Mouse (Mus musculus) lung, embryonic 15.5 days (tissue): ENCODE data around the gene Atp4a. TPM values are rescaled to one million over a fixed set of nuclear protein-coding genes. Genes with fewer than 3 reads are reported as not detected.
A peak's percentile ranks its signal among the peaks of the same experiment; 100 is the strongest.

ENCODE experiments used
- ATAC-seq: fragments of 200-750 bp; cut with Nextera tagmentation; 2 replicates; pipeline ENCODE4 v1.8.0; 2017; ENCODE audit warnings: moderate number of reproducible peaks, borderline replicate concordance; ENCODE audit not compliant: low FRiP score, low TSS enrichment; ENCODE audit errors: extremely low read depth
- H3K27ac ChIP-seq: fragments of 300-500 bp; sonication (generic); 2 replicates; pipeline ENCODE4 v1.5.1; 2015; ENCODE audit warnings: moderate library complexity, mild to moderate bottlenecking, inconsistent platforms
- H3K27me3 ChIP-seq: fragments of 300-500 bp; sonication (generic); 2 replicates; pipeline ENCODE4 v1.6.1; 2015; ENCODE audit warnings: inconsistent platforms
- H3K36me3 ChIP-seq: fragments of 300-500 bp; sonication (generic); 2 replicates; pipeline ENCODE4 v1.6.1; 2015; ENCODE audit warnings: inconsistent platforms
- H3K4me1 ChIP-seq: fragments of 300-500 bp; sonication (generic); 2 replicates; pipeline ENCODE4 v1.6.1; 2015; ENCODE audit warnings: inconsistent platforms
- H3K4me2 ChIP-seq: fragments of 300-500 bp; sonication (generic); 2 replicates; pipeline ENCODE4 v1.6.1; 2015; ENCODE audit warnings: inconsistent platforms, mild to moderate bottlenecking, moderate library complexity
- H3K4me3 ChIP-seq: fragments of 300-500 bp; sonication (generic); 2 replicates; pipeline ENCODE4 v1.5.1; 2015; ENCODE audit warnings: mild to moderate bottlenecking, inconsistent platforms
- H3K9ac ChIP-seq: fragments of 300-500 bp; sonication (generic); 2 replicates; pipeline ENCODE4 v1.6.1; 2015; ENCODE audit warnings: inconsistent platforms
- H3K9me3 ChIP-seq: fragments of 300-500 bp; sonication (generic); 2 replicates; pipeline ENCODE4 v1.6.1; 2016; ENCODE audit warnings: inconsistent platforms
- WGBS: fragments of 180-500 bp; shearing (Covaris S2); methylation state at CpG from one replicate; pipeline ENCODE4 v1.1.7; 2015; 5-methylcytosine and 5-hydroxymethylcytosine counted together
- polyA plus RNA-seq: library from polyadenylated mRNA; unstranded; fragments of >200 nt; fragmentation: Nextera tagmentation; extraction: Ambion mirVana; gene quantifications from 2 replicates; pipeline ENCODE4 v1.2.1, GENCODE M21; 2015

The Atp4a gene
- 0.40 and 0.41 TPM in 2 replicates for polyA plus RNA-seq

GRCm38 (mm10) chr7:30711942-30712341 is at the start of gene Atp4a:
Gene Atp4a (plus strand): TSS chr7:30712209.
- ATAC-seq: no peak
- Histone ChIP-seq H3K27ac (no peak within 1 kb of the TSS), H3K4me3 (no peak within 1 kb of the TSS), H3K9me3 (no peaks in the 10 kb centered on the region), H3K36me3 (no peaks in the 10 kb centered on the region), H3K27me3 (peaks cover 13% of the 10 kb centered on the region), H3K4me1 (peaks cover 2% of the 10 kb centered on the region; the same call in 1 of the 2 replicates), H3K4me2 (no peak within 1 kb of the TSS), H3K9ac (no peak within 1 kb of the TSS)
- 72% methylated on average over 3 of the region's 3 CpGs for WGBS

- Histone ChIP-seq H3K4me1 (peaks cover 13% of the 10 kb centered on the region; the same call in 1 of the 2 replicates), H3K27ac (0 out of 2 replicates have a peak within 1 kb of the TSS, but pooled peaks have one; percentile 40), H3K27me3 (peaks cover 6% of the 10 kb centered on the region; the same call in 1 of the 2 replicates), H3K36me3 (peaks cover 28% of the 10 kb centered on the region), H3K9ac (peak within 1 kb of the TSS; percentile 84), H3K9me3 (no peaks in the 10 kb centered on the region), H3K4me2 (peak within 1 kb of the TSS; percentile 83), H3K4me3 (peak within 1 kb of the TSS; percentile 81)
- ATAC-seq: peak; percentile 90
- under 1% methylated on average over 34 of the region's 34 CpGs for WGBS
Observed at GRCm38 (mm10) chr7:30664529-30665200, 47.3 kb upstream of the Atp4a start, which contains the start of gene Haus5. Gene Haus5 (minus strand): TSS chr7:30664994.

GRCm38 (mm10) chr7:30665321-30665720 is 46.7 kb upstream of the Atp4a start:
- WGBS: 4% methylated on average over 11 of the region's 11 CpGs
- peaks cover 6% of the 10 kb centered on the region; the same call in 1 of the 2 replicates for H3K27me3 ChIP-seq
- H3K4me1 ChIP-seq: peaks cover 13% of the 10 kb centered on the region; the same call in 1 of the 2 replicates
- H3K4me2 ChIP-seq: peak overlapping the region; percentile 83
- H3K9me3 ChIP-seq: no peaks in the 10 kb centered on the region
- peaks cover 21% of the 10 kb centered on the region for H3K36me3 ChIP-seq
- H3K9ac ChIP-seq: peak overlapping the region; percentile 84
- H3K27ac ChIP-seq: no peak overlapping the region
- H3K4me3 ChIP-seq: peak overlapping the region; percentile 81
- no peak for ATAC-seq

GRCm38 (mm10) chr7:30669229-30669628 is 42.8 kb upstream of the Atp4a start:
- WGBS: 30% methylated on average over 3 of the region's 3 CpGs

GRCm38 (mm10) chr7:30671480-30671879 is 40.5 kb upstream of the Atp4a start, which contains the start of gene Pmis2:
Gene Pmis2 (minus strand): TSS chr7:30671605.
- Histone ChIP-seq H3K4me3 (no peak within 1 kb of the TSS), H3K4me1 (no peaks in the 10 kb centered on the region), H3K36me3 (no peaks in the 10 kb centered on the region), H3K27ac (no peak within 1 kb of the TSS), H3K4me2 (no peak within 1 kb of the TSS), H3K27me3 (peaks cover 6% of the 10 kb centered on the region; the same call in 1 of the 2 replicates), H3K9ac (no peak within 1 kb of the TSS), H3K9me3 (no peaks in the 10 kb centered on the region)
- no peak for ATAC-seq
- WGBS: 67% methylated on average over 9 of the region's 9 CpGs

More at GRCm38 (mm10) chr7:30669229-30669628, 42.8 kb upstream of the Atp4a start:
- Histone ChIP-seq H3K36me3 (no peaks in the 10 kb centered on the region), H3K9ac (no peak overlapping the region), H3K27ac (no peak overlapping the region), H3K4me2 (no peak overlapping the region), H3K4me1 (peaks cover 8% of the 10 kb centered on the region; the same call in 1 of the 2 replicates), H3K27me3 (peaks cover 6% of the 10 kb centered on the region; the same call in 1 of the 2 replicates), H3K4me3 (no peak overlapping the region), H3K9me3 (no peaks in the 10 kb centered on the region)
- no peak for ATAC-seq

- no peak overlapping the region for H3K4me3 ChIP-seq
- WGBS: 56% methylated on average over 5 of the region's 5 CpGs
Observed at GRCm38 (mm10) chr7:30678263-30678975, 33.6 kb upstream of the Atp4a start.

GRCm38 (mm10) chr7:30681897-30682296 is 30.1 kb upstream of the Atp4a start:
- no peaks in the 10 kb centered on the region for H3K4me1 ChIP-seq
- H3K36me3 ChIP-seq: no peaks in the 10 kb centered on the region
- no peak overlapping the region for H3K4me2 ChIP-seq
- H3K27ac ChIP-seq: no peak overlapping the region
- no peak for ATAC-seq
- 38% methylated on average over 5 of the region's 5 CpGs for WGBS
- H3K9me3 ChIP-seq: no peaks in the 10 kb centered on the region
- H3K9ac ChIP-seq: no peak overlapping the region
- H3K4me3 ChIP-seq: no peak overlapping the region
- no peaks in the 10 kb centered on the region for H3K27me3 ChIP-seq

More at GRCm38 (mm10) chr7:30678263-30678975, 33.6 kb upstream of the Atp4a start:
- no peak overlapping the region for H3K4me2 ChIP-seq
- H3K9me3 ChIP-seq: no peaks in the 10 kb centered on the region
- H3K4me1 ChIP-seq: no peaks in the 10 kb centered on the region
- no peak overlapping the region for H3K27ac ChIP-seq
- H3K36me3 ChIP-seq: no peaks in the 10 kb centered on the region
- no peaks in the 10 kb centered on the region for H3K27me3 ChIP-seq
- no peak; the same call in 1 of the 2 replicates for ATAC-seq
- no peak overlapping the region for H3K9ac ChIP-seq

- no peaks in the 10 kb centered on the region for H3K9me3 ChIP-seq
- no peak for ATAC-seq
- H3K36me3 ChIP-seq: no peaks in the 10 kb centered on the region
- H3K27me3 ChIP-seq: peaks cover 6% of the 10 kb centered on the region
- H3K4me3 ChIP-seq: no peak overlapping the region
- 63% methylated on average over 2 of the region's 2 CpGs for WGBS
- no peaks in the 10 kb centered on the region for H3K4me1 ChIP-seq
- no peak overlapping the region for H3K27ac ChIP-seq
- no peak overlapping the region for H3K9ac ChIP-seq
- no peak overlapping the region for H3K4me2 ChIP-seq
Observed at GRCm38 (mm10) chr7:30683425-30683824, 28.6 kb upstream of the Atp4a start.

- 63% methylated on average over 6 of the region's 6 CpGs for WGBS
- Histone ChIP-seq H3K9ac (no peak overlapping the region), H3K4me3 (no peak overlapping the region), H3K36me3 (no peaks in the 10 kb centered on the region), H3K27me3 (peaks cover 6% of the 10 kb centered on the region), H3K9me3 (no peaks in the 10 kb centered on the region), H3K4me2 (no peak overlapping the region), H3K27ac (peak overlapping the region; percentile 8; the same call in 1 of the 2 replicates), H3K4me1 (no peaks in the 10 kb centered on the region)
- no peak for ATAC-seq
Observed at GRCm38 (mm10) chr7:30688325-30688724, 23.7 kb upstream of the Atp4a start.

GRCm38 (mm10) chr7:30698101-30698500 is 13.9 kb upstream of the Atp4a start:
- ATAC-seq: no peak
- Histone ChIP-seq H3K27ac (no peak overlapping the region), H3K4me2 (no peak overlapping the region), H3K27me3 (no peaks in the 10 kb centered on the region), H3K9ac (no peak overlapping the region), H3K4me1 (peaks cover 10% of the 10 kb centered on the region), H3K9me3 (no peaks in the 10 kb centered on the region), H3K36me3 (no peaks in the 10 kb centered on the region), H3K4me3 (no peak overlapping the region)
- WGBS: 53% methylated on average over 5 of the region's 5 CpGs

- ATAC-seq: no peak
- no peaks in the 10 kb centered on the region for H3K27me3 ChIP-seq
- no peaks in the 10 kb centered on the region for H3K36me3 ChIP-seq
- no peak within 1 kb of the TSS for H3K9ac ChIP-seq
- no peak within 1 kb of the TSS for H3K4me2 ChIP-seq
- H3K27ac ChIP-seq: no peak within 1 kb of the TSS
- WGBS: 29% methylated on average over 9 of the region's 9 CpGs
- H3K4me3 ChIP-seq: no peak within 1 kb of the TSS
- no peaks in the 10 kb centered on the region for H3K9me3 ChIP-seq
- peaks cover 10% of the 10 kb centered on the region for H3K4me1 ChIP-seq
Observed at GRCm38 (mm10) chr7:30698589-30698988, 13.4 kb upstream of the Atp4a start, which contains the start of gene 2200002J24Rik. Gene 2200002J24Rik (plus strand): TSS chr7:30698926.
